Mouse (Mus musculus): Measurements from ENCODE around the gene Ssr2. TPM values are rescaled to one million over a fixed set of nuclear protein-coding genes. Genes with fewer than 3 reads are reported as not detected.

Gene Ssr2
- polyA plus RNA-seq, 1 experiment from 2014 or later, result 174 TPM

DNA sequence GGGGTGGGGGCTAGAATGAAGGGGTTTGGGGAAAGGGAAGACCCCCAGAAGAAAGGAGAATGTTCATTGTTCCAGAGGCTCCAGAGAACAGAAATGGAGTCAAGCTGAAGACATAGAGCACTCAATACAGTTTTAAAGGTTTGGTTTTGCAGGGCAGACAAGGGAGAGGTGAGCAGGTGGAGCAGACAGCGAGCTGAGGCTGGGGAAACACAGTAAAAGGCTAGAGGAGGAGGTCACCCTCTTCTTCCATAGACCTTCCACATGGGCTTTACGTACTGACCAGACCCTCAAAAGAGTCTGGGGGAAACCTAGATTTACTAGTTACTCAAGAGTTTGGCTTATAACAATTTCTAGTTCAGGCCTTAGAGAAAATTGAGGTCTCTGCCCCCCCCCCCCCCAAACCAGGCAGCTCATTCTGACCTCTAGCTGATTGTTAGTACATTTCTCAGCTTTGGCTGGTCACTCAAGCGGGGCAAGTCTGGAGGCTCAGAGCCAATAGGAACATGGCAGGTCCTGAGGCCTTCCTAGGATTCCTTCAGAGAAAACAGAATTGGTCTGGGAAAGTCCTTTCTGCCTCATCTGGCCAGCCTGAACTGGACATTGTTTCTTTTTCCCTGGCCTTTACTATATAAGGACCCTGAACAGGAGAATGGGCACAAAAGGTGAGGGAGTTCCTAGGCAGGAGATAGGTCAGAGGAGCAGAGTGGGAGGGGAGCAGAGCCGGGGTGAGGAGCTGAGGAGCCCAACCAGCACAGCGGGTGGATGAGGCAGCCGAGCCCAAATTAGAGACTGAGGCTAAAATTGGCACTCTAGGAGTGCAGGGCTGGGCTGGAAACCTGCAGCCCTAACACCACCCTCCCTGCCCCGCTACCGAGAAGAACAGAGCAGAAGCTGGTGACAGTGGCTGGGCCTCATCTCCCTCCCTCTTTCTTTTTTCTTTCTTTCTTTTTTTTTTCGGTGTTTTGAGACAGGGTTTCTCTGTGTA is 43.7 kb downstream of the Ssr2 start:
- DNase-seq (ENCODE audit: extremely low spot score, low spot score), result no peak
- H3K36me3 ChIP-seq (replicated peaks), result peaks cover 3% of the 10 kb centered on the region
- H3K4me3 ChIP-seq, result peak overlapping the region; percentile 16; the same call in 1 of the 2 replicates
- peaks cover 14% of the 10 kb centered on the region; the same call in 1 of the 2 replicates for H3K27me3 ChIP-seq (ENCODE audit: poor library complexity, severe bottlenecking)
- H3K4me1 ChIP-seq, result peaks cover 68% of the 10 kb centered on the region
- H3K9me3 ChIP-seq, result no peaks in the 10 kb centered on the region
- H3K27ac ChIP-seq, result 0 out of 2 replicates have a peak overlapping the region, but pooled peaks have one; percentile 35
- WGBS, result 36% methylated on average over 9 of the region's 9 CpGs

DNA sequence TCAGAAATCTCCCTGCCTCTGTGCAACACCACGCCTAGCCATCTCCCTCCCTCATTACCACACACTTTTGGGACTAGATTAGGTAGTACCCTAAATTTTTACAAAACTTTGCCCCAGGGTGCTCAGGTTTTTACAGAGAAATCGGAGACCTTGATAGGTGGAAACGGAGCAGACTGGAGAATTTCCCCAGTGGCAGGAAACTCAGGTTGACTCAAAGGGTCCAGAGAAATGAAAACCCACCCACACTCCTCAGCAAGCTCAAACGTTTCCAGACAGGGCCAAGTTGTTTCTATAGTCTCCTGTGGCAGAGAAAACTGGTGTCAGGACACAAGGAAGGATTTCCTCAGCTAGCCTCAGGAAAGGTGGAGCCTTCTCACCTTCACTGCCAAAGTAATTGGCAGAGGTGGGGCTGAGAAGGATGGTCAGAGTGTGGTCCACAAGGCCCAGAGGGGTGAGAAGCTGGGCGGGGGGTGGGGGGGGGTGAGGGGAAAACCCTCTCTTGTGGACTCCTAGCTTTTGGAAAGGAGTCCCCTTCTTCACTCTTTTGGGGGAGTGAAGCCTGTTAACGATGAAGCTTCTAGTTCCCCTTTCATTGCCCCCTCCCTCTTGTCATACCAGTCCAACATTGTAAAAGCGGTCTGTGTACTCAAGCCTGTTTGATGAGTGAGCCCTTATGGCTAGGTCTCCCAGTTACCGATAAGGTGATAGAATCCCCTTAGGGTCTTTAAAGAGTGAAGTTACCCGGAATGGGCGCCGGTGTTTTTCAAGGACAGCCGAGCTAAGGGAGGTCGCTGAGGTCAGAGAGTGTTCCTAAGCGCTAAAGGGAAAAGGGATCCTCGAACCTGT is 44.7 kb downstream of the Ssr2 start:
- Histone ChIP-seq H3K27ac (peak overlapping the region; percentile 99), H3K36me3 (replicated peaks) (peaks cover 12% of the 10 kb centered on the region)

DNA sequence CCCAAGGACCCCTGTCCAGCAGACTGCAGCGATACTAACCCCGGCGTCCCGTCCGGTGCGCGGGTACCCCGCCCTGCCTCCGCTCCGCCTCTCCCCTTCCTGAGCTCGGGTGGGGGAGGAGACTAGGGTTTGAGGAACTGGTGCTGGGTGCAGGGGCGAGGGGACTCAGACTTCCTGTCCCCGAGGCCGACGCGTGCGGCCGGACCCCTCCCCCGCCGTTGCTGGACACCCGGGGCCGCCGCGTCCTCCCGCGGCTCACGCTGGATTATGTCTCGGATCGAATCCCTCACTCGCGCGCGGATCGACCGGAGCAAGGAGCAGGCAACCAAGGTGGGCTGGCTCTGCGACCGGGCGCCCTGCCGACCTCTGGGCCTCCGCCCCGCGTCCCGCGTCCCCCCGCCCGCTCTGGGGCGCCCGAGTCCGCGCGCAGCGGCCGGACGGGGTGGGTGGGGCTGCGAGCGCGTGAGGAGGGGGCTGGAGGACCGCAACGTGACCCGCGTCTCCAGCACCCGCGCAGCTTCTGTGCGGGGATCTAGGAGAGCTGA is 45.4 kb downstream of the Ssr2 start:
- Histone ChIP-seq H3K4me1 (peaks cover 72% of the 10 kb centered on the region), H3K4me3 (peak overlapping the region; percentile 82), H3K27me3 (ENCODE audit: poor library complexity, severe bottlenecking) (peaks cover 11% of the 10 kb centered on the region; the same call in 1 of the 2 replicates), H3K27ac (peak overlapping the region; percentile 99), H3K9me3 (no peaks in the 10 kb centered on the region), H3K36me3 (replicated peaks) (peaks cover 18% of the 10 kb centered on the region)
- under 1% methylated on average over 64 of the region's 64 CpGs for WGBS
- peak; percentile 77 for DNase-seq (ENCODE audit: extremely low spot score, low spot score)

More for the DNA sequence above, 44.7 kb downstream of the Ssr2 start:
- Histone ChIP-seq H3K4me1 (peaks cover 73% of the 10 kb centered on the region), H3K9me3 (no peaks in the 10 kb centered on the region), H3K27me3 (ENCODE audit: poor library complexity, severe bottlenecking) (peaks cover 12% of the 10 kb centered on the region; the same call in 1 of the 2 replicates), H3K4me3 (peak overlapping the region; percentile 82)
- DNase-seq (ENCODE audit: extremely low spot score, low spot score), result no peak
- 13% methylated on average over 15 of the region's 15 CpGs for WGBS

DNA sequence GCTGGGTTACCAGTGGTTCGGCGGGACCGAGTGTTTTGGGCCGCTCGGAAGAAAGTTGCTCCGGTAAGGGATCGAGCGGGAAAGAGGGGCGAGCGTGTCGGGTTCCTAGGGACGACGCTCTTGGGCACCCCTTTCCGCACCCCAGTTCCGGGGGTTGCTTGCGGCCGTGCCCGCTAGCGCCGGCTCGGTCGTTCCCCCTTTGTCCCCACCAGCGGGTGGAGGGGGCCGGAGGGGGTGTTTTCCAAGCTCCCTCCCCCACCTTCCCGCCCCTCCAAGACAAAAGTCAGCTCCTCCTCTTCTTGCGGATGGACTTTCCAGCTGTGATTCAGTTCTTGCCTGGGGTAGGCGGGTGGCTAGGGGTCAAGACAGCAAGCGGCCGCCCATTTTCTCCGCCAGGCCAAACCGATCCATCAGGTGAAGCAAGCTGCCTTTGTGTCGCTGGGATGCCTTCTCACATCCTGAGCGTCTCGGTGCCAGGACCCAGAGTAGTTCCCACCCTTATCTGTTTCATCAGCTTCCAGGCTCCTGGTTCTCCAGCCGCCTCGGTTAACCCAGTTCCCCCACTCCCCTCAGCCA is 45.9 kb downstream of the Ssr2 start:
- DNase-seq (ENCODE audit: extremely low spot score, low spot score), result peak; percentile 58
- peak overlapping the region; percentile 99 for H3K27ac ChIP-seq
- peaks cover 24% of the 10 kb centered on the region for H3K36me3 ChIP-seq (replicated peaks)
- peaks cover 11% of the 10 kb centered on the region; the same call in 1 of the 2 replicates for H3K27me3 ChIP-seq (ENCODE audit: poor library complexity, severe bottlenecking)
- H3K4me1 ChIP-seq, result peaks cover 72% of the 10 kb centered on the region
- peak overlapping the region; percentile 82 for H3K4me3 ChIP-seq
- WGBS, result under 1% methylated on average over 36 of the region's 36 CpGs
- no peaks in the 10 kb centered on the region for H3K9me3 ChIP-seq

DNA sequence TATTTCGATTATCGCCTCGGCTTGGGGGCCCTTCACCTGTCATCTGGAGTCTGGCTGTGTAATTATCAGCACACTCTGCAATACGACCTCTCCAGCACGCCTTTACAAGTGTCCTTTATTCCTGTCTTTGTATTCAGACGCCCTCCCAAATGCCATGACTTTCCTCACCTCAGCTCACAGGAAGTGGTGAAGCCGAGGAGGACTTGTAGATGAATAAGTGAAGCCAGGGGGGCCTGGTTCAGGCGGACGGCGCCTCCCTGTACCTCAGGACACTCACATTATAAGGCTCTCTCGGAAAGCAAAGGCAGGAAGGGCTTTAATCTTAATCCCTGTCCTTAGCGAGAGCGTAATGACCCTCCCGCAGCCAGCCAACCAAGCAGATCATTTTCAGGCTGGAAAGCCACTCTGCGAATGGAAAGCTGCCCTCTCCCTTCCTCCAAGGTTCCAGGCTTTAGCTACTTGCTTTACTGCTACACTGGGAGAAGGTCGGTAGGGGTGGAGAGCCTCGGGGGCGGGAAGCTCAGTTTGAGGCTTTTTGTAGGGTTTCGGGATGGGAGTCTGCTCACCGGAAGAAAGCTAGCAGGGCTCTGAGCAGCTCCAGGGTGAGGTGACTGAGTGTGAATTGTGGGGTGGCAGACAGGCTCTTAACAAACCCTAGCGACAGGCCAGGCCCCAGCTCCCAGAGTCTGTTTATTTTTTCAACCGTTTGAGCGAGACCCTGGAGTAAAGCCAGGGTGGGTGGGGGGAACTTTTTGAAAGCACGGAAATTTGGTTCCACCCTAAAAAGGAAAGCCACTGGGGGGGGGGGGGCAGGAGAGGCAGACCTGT is 46.7 kb downstream of the Ssr2 start:
- H3K36me3 ChIP-seq (replicated peaks), result peaks cover 30% of the 10 kb centered on the region
- H3K4me1 ChIP-seq, result peaks cover 75% of the 10 kb centered on the region
- under 1% methylated on average over 24 of the region's 24 CpGs for WGBS
- peak; percentile 60 for DNase-seq (ENCODE audit: extremely low spot score, low spot score)
- H3K4me3 ChIP-seq, result peak overlapping the region; percentile 82
- peaks cover 11% of the 10 kb centered on the region; the same call in 1 of the 2 replicates for H3K27me3 ChIP-seq (ENCODE audit: poor library complexity, severe bottlenecking)
- peak overlapping the region; percentile 99 for H3K27ac ChIP-seq
- no peaks in the 10 kb centered on the region for H3K9me3 ChIP-seq

DNA sequence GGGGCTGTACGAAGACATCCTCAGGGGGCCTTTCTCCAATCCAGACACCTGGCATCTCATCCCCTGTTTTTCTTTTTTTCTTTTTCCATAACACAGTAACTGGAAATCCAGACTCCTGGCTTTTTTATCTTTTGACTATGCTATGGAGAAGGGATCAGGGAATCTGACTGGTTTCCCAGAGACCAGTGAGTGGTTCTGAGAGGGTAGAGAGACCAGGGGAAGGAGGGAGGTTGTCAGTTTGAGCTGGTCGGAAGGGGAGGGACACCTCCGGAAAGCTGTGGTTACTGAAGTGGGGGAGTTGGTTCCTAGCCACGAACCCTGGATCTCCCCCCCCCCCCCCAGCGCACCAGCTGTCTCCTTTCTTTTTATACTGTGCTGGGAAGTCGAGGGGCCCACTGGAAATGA is 47.3 kb downstream of the Ssr2 start:
- no peak for DNase-seq (ENCODE audit: extremely low spot score, low spot score)
- WGBS, result 0% methylated on average over 6 of the region's 6 CpGs
- Histone ChIP-seq H3K36me3 (replicated peaks) (peaks cover 36% of the 10 kb centered on the region), H3K9me3 (no peaks in the 10 kb centered on the region), H3K4me3 (peak overlapping the region; percentile 82), H3K27me3 (ENCODE audit: poor library complexity, severe bottlenecking) (peaks cover 8% of the 10 kb centered on the region; the same call in 1 of the 2 replicates), H3K27ac (peak overlapping the region; percentile 99), H3K4me1 (peaks cover 79% of the 10 kb centered on the region)

DNA sequence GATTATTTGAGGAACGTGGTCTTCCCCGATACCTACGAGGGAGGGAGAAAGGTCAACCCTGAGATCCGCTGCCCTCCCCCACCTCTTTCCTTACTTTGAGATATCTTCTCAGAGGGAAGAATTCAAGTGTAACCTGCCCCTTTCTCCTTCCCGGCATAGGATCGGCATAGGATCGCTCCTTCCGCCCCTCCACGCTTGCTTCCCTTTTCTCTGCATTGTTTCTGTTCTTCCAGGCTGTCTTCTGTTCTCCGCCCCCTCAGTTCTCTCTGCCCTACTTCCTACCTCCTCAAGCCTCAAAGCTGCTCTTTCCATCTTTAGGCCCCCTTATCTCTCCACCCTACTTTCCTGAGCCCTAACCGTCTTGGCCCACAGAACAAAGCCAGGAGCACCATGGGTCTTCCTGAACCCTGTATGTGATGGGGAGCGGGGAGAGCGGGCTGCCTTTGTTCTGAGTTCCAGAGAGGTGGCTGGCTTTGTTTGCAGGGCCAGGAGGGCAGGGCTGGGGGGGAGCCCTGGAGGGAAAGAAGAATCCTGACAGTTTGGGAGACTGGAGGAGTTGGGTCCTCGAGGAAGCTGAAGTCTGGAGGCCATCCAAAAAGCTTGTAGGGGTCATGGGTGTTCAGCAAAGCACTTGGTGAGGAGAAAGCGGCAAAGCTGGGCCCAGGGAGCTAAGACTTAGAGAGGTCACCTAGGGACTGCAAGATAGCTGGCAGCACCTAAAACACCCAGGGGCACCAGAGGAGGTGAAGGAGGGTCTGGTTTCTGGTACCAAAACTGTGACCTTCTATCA is 47.9 kb downstream of the Ssr2 start:
- 4% methylated on average over 15 of the region's 15 CpGs for WGBS
- DNase-seq (ENCODE audit: extremely low spot score, low spot score), result peak; percentile 55
- H3K4me3 ChIP-seq, result peak overlapping the region; percentile 82
- peaks cover 42% of the 10 kb centered on the region for H3K36me3 ChIP-seq (replicated peaks)
- H3K4me1 ChIP-seq, result peaks cover 80% of the 10 kb centered on the region
- H3K27me3 ChIP-seq (ENCODE audit: poor library complexity, severe bottlenecking), result peaks cover 2% of the 10 kb centered on the region; the same call in 1 of the 2 replicates
- H3K9me3 ChIP-seq, result no peaks in the 10 kb centered on the region
- peak overlapping the region; percentile 99 for H3K27ac ChIP-seq

DNA sequence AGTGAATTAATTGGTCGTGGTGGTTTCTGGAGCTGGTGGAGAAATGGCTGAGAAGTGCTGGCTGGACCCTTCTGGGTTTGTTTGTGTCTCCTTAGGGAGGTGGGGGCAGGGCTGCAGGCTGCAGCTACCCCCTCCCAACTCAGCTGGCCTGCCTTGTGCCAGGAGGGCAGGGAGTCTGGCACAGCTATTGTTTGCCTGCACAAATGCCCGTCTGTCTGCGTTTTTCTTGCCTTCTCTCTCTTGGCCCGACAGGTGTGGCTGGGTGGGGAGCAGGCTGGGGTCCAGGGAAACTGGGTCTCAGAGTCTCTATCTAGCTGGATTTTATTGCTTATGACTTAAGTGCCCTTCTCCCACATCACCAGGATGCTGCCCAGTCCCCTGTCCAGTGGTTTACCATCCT is 48.6 kb downstream of the Ssr2 start:
- no peaks in the 10 kb centered on the region for H3K27me3 ChIP-seq (ENCODE audit: poor library complexity, severe bottlenecking)
- 38% methylated on average over 4 of the region's 4 CpGs for WGBS
- no peaks in the 10 kb centered on the region for H3K9me3 ChIP-seq
- H3K4me3 ChIP-seq, result peak overlapping the region; percentile 82
- peak overlapping the region; percentile 99 for H3K27ac ChIP-seq
- peaks cover 83% of the 10 kb centered on the region for H3K4me1 ChIP-seq
- DNase-seq (ENCODE audit: extremely low spot score, low spot score), result no peak
- H3K36me3 ChIP-seq (replicated peaks), result peaks cover 50% of the 10 kb centered on the region

DNA sequence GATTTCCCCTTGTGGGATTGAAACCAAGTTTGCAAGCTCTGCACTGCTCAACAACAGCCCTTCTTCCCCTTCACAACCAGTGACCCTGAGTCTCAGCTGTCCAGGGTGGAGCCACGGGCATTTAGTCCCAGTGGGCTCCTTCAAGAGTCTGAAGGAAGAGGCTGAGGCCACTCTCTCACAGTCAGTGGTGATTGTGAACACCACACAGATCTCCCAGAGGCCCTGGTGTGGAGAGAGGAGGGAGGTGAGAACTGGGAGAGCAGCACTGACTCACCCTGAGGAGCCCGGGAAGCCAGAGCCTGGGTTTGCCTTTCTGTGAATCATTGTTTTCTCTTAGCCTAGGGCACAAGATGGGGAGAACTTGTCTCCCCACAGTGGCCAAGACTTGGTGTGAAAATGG is 49.3 kb downstream of the Ssr2 start:
- peaks cover 82% of the 10 kb centered on the region for H3K4me1 ChIP-seq
- WGBS, result 73% methylated on average over 2 of the region's 2 CpGs
- peaks cover 56% of the 10 kb centered on the region for H3K36me3 ChIP-seq (replicated peaks)

DNA sequence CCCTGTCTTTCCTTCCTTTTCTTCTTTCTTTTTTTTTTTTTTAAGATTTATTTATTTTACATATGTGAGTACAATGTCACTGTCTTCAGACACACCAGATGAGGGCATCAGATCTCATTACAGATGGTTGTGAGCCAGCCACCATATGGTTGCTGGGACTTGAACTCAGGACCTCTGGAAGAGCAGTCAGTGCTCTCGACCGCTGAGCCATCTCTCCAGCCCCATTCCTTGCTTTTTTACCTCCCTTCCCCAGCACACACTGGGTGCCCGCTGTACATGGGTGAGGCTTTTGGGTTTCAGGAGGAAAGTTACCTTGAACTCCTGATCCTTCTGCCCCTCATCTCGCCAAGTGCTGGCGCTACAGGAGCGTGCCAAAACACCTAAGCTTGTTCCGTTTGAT is 49.9 kb downstream of the Ssr2 start:
- Histone ChIP-seq H3K27me3 (ENCODE audit: poor library complexity, severe bottlenecking) (no peaks in the 10 kb centered on the region), H3K9me3 (no peaks in the 10 kb centered on the region), H3K4me1 (peaks cover 82% of the 10 kb centered on the region), H3K36me3 (replicated peaks) (peaks cover 62% of the 10 kb centered on the region), H3K27ac (peak overlapping the region; percentile 99; the same call in 1 of the 2 replicates), H3K4me3 (0 out of 2 replicates have a peak overlapping the region, but pooled peaks have one; percentile 82)
- no peak for DNase-seq (ENCODE audit: extremely low spot score, low spot score)
- WGBS, result 92% methylated on average over 7 of the region's 7 CpGs

More for the DNA sequence above, 49.3 kb downstream of the Ssr2 start:
- Histone ChIP-seq H3K4me3 (peak overlapping the region; percentile 82), H3K9me3 (no peaks in the 10 kb centered on the region), H3K27ac (peak overlapping the region; percentile 99), H3K27me3 (ENCODE audit: poor library complexity, severe bottlenecking) (no peaks in the 10 kb centered on the region)
- no peak for DNase-seq (ENCODE audit: extremely low spot score, low spot score)
